Mouse (Mus musculus) neural tube, embryonic 15.5 days (tissue): ENCODE data around the gene Cfap157. TPM values are rescaled to one million over a fixed set of nuclear protein-coding genes. Genes with fewer than 3 reads are reported as not detected.

Experiments used
- ATAC-seq: fragments of 200-750 bp; cut with Nextera tagmentation; 2 replicates; pipeline ENCODE4 v1.8.0; 2017; ENCODE audit warnings: mild to moderate bottlenecking, moderate TSS enrichment, moderate library complexity; ENCODE audit not compliant: low FRiP score
- H3K27ac ChIP-seq: fragments of 300-500 bp; sonication (generic); replicated peaks from 2 replicates; pipeline ENCODE4 v1.5.1; 2015; ENCODE audit warnings: mild to moderate bottlenecking, inconsistent platforms
- H3K27me3 ChIP-seq: fragments of 300-500 bp; sonication (generic); replicated peaks from 2 replicates; pipeline ENCODE4 v1.6.1; 2015; ENCODE audit warnings: inconsistent platforms
- H3K36me3 ChIP-seq: fragments of 300-500 bp; sonication (generic); 2 replicates; pipeline ENCODE4 v1.6.1; 2015; ENCODE audit warnings: inconsistent platforms
- H3K4me1 ChIP-seq: fragments of 300-500 bp; sonication (generic); 2 replicates; pipeline ENCODE4 v1.6.1; 2015; ENCODE audit warnings: inconsistent platforms
- H3K4me2 ChIP-seq: fragments of 300-500 bp; sonication (generic); 2 replicates; pipeline ENCODE4 v1.6.1; 2015; ENCODE audit warnings: inconsistent platforms, mild to moderate bottlenecking, moderate library complexity
- H3K4me3 ChIP-seq: fragments of 300-500 bp; sonication (generic); replicated peaks from 2 replicates; pipeline ENCODE4 v1.5.1; 2015; ENCODE audit warnings: mild to moderate bottlenecking, inconsistent platforms
- H3K9ac ChIP-seq: fragments of 300-500 bp; sonication (generic); replicated peaks from 2 replicates; pipeline ENCODE4 v1.6.1; 2015; ENCODE audit warnings: mild to moderate bottlenecking, inconsistent platforms
- H3K9me3 ChIP-seq: fragments of 300-500 bp; sonication (generic); replicated peaks from 2 replicates; pipeline ENCODE4 v1.6.1; 2016; ENCODE audit warnings: inconsistent platforms
- WGBS: fragments of 180-500 bp; shearing (Covaris S2); methylation state at CpG from one replicate; pipeline ENCODE4 v1.1.7; 2015; ENCODE audit warnings: mixed read lengths; 5-methylcytosine and 5-hydroxymethylcytosine counted together
- polyA plus RNA-seq: library from polyadenylated mRNA; unstranded; fragments of >200 nt; fragmentation: Nextera tagmentation; extraction: Ambion mirVana; gene quantifications from 2 replicates; pipeline ENCODE4 v1.2.1, GENCODE M21; 2015

Cfap157 gene
- 1.1 and 2.1 TPM in 2 replicates for polyA plus RNA-seq

DNA sequence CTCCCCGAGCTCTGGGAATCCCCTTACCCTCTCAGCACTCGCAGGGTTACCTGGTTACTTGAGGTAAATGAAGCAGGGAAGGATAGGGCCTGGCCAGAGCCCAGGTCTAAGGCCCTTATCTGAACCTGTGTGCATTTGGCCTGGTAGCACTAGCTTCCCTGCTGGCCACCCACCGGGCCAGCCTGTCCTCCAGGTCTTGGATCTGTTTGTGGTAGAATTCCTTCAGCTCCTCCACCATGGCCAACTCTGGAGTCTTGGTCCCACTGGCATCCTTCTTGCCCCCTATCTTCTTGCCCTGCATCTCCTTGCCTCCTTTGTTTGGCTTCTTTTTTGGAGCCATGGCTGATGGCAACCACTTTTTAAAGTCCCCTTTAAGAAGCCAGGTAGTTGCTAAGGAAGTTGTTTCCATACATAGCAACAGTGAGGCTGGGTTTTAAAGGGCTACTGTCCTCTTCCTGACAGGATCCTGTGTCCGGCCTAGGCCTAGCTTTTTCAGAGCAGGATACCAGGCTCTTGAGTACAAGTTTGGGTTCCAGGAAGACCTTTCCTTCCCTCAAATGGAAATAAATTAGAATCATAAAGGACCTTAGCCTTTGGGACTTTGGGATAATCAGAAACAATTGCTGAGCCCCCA lies at the start of gene Cfap157:
Gene Cfap157, minus strand, starts transcription at position 381 of the 634 bp plus-strand sequence.
- Histone ChIP-seq H3K27ac (no peak within 1 kb of the TSS; the same call in 1 of the 2 replicates), H3K4me3 (no peak within 1 kb of the TSS)
- no peak for ATAC-seq

DNA sequence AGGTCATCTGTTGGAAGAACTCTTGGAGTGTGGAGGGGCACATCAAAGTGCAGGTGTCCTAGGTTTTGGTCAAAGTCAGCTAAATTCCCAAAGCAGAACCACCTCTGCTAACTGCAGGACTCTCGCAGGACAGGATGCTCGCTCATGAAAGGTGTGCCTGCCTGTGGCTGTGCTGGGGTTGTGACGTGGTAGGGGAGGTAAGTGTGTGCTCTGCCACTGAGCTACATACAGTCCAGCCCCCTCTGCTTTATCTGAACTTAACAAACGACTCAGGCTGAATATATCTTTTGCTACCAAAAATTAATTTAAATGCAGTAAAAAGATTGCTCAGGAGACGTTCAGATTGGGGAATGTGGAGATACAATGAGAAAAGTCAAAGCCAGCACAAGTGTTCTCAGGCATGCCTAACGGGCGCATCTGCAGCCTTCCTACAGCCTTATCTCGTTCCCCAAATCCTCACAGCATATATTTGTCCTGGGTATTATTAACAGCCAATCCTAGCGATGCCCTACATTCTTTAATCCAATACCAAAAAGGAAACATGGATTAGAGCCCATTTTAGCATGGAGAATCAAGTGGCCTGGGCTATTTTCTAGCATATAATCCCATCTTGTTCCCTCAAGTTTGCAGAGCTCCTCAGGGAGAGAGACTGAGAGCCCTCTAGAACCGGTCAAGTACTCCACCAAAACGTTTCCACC lies 44.9 kb upstream of the Cfap157 start:
- Histone ChIP-seq H3K4me2 (no peak overlapping the region), H3K4me1 (peaks cover 5% of the 10 kb centered on the region), H3K27me3 (no peaks in the 10 kb centered on the region), H3K27ac (no peak overlapping the region), H3K9ac (no peak overlapping the region), H3K9me3 (no peaks in the 10 kb centered on the region), H3K36me3 (no peaks in the 10 kb centered on the region), H3K4me3 (no peak overlapping the region)
- 80% methylated on average over 11 of the region's 11 CpGs for WGBS
- no peak for ATAC-seq

More for the DNA sequence above, at the start of gene Cfap157:
- no peak within 1 kb of the TSS for H3K9ac ChIP-seq
- peaks cover 3% of the 10 kb centered on the region; the same call in 1 of the 2 replicates for H3K4me1 ChIP-seq
- H3K4me2 ChIP-seq: peak within 1 kb of the TSS; percentile 41
- H3K36me3 ChIP-seq: peaks cover 7% of the 10 kb centered on the region
- H3K9me3 ChIP-seq: no peaks in the 10 kb centered on the region
- H3K27me3 ChIP-seq: no peaks in the 10 kb centered on the region
- WGBS: 73% methylated on average over 4 of the region's 4 CpGs

DNA sequence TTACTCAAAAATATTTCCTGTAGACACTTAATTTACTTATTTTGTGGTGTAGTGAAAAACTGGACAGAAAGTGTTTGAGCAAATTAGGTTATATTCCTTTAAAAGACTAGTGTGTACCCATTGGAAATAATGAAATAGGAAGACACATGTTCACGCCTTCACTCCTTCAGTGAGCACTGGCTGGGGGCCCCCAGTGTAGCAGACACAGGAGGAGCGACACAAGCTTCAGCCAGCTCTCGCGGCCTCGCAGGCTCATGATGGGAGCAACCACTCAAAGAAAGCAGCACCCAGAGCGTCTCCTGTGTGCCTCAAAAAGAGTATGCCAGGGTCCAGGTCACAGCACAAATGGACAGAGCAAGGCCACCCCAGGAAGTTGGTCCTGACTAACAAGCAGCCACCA lies 41.6 kb upstream of the Cfap157 start:
- H3K9me3 ChIP-seq: no peaks in the 10 kb centered on the region
- no peak overlapping the region for H3K27ac ChIP-seq
- no peaks in the 10 kb centered on the region for H3K27me3 ChIP-seq
- no peak overlapping the region for H3K9ac ChIP-seq
- no peak overlapping the region for H3K4me3 ChIP-seq
- no peak overlapping the region for H3K4me2 ChIP-seq
- peaks cover 16% of the 10 kb centered on the region for H3K4me1 ChIP-seq
- ATAC-seq: no peak
- peaks cover 12% of the 10 kb centered on the region for H3K36me3 ChIP-seq
- 84% methylated on average over 6 of the region's 6 CpGs for WGBS

DNA sequence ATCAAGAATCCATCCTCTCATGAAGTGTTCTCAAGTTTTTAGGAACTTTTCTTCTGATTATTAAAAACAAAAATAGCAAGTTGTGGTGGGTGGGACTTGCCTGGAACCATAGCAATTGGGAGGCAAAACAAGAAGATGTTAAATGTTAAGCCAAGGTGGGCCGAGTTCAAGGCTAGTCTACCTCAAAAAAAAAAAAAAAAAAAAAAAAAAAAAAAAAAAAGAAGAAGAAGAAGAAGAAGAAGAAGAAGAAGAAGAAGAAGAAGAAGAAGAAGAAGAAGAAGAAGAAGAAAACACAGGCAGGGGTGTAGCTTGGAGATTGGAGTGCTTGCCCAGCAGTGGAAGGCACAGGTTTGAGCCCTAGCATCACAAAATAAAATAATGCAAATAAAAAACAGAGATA lies 40.5 kb upstream of the Cfap157 start:
- no peaks in the 10 kb centered on the region for H3K9me3 ChIP-seq
- H3K36me3 ChIP-seq: peaks cover 22% of the 10 kb centered on the region
- H3K4me3 ChIP-seq: no peak overlapping the region
- H3K27ac ChIP-seq: no peak overlapping the region
- 94% methylated on average over 1 of the region's 1 CpGs for WGBS
- no peak overlapping the region for H3K4me2 ChIP-seq
- no peaks in the 10 kb centered on the region for H3K27me3 ChIP-seq
- peaks cover 16% of the 10 kb centered on the region for H3K4me1 ChIP-seq
- ATAC-seq: no peak
- no peak overlapping the region for H3K9ac ChIP-seq

GRCm38 (mm10) chr2:32824181-32824580 lies 40.0 kb upstream of the Cfap157 start:
- Histone ChIP-seq H3K27me3 (no peaks in the 10 kb centered on the region), H3K27ac (0 out of 2 replicates have a peak overlapping the region, but pooled peaks have one; percentile 23), H3K9me3 (no peaks in the 10 kb centered on the region), H3K36me3 (peaks cover 27% of the 10 kb centered on the region), H3K4me1 (peaks cover 16% of the 10 kb centered on the region), H3K9ac (no peak overlapping the region), H3K4me2 (no peak overlapping the region), H3K4me3 (no peak overlapping the region)
- no peak for ATAC-seq
- 29% methylated on average over 8 of the region's 8 CpGs for WGBS

GRCm38 (mm10) chr2:32823579-32824154 lies 39.4 kb upstream of the Cfap157 start:
- ATAC-seq: no peak
- Histone ChIP-seq H3K4me2 (no peak overlapping the region), H3K27ac (no peak overlapping the region), H3K9me3 (no peaks in the 10 kb centered on the region), H3K36me3 (peaks cover 30% of the 10 kb centered on the region), H3K4me3 (no peak overlapping the region), H3K4me1 (peaks cover 16% of the 10 kb centered on the region), H3K27me3 (no peaks in the 10 kb centered on the region), H3K9ac (no peak overlapping the region)
- WGBS: 47% methylated on average over 8 of the region's 8 CpGs

DNA sequence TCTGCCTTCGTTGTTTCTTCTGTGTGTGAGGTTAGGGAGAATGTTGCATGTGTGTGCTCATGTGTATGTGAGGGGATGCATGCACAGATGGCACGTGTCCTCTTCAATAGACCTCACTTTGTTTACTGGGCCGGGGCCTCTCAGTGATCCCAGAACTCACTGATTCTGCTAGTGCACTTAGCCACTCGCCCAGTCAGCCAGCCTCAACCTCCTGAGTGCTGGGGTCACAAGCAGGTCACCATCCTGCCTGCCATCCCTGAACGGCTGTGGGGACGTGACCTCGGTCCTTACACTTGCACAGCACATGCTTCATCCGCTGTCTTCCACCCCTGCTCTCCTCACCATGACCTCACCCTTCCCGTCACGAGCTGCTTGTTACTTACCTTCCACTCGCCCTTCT lies 38.9 kb upstream of the Cfap157 start:
- H3K9ac ChIP-seq: no peak overlapping the region
- H3K9me3 ChIP-seq: no peaks in the 10 kb centered on the region
- no peak overlapping the region for H3K4me2 ChIP-seq
- no peak overlapping the region for H3K4me3 ChIP-seq
- H3K4me1 ChIP-seq: peaks cover 16% of the 10 kb centered on the region
- ATAC-seq: no peak
- H3K27ac ChIP-seq: no peak overlapping the region
- WGBS: 37% methylated on average over 11 of the region's 11 CpGs
- H3K36me3 ChIP-seq: peaks cover 34% of the 10 kb centered on the region
- no peaks in the 10 kb centered on the region for H3K27me3 ChIP-seq

DNA sequence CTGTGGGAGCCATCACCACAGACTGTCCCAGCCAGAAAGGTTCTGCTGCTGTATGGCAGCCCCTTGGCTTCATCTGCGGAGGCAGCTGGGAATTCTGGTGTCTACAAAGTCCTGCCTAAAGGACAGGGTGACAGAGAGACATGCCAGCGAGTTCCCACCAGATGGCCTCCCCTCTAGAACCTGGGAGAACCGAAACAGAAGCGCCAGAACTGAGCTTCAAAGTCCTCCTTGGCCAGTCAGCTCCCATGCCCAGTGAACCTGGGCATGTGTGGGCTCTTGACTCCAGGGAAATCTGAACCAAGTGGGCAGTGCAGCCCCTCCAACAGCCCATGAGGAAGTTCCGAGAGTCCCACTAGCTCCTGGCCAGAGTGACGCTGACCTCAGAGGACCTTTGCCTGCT lies 38.4 kb upstream of the Cfap157 start:
- H3K4me2 ChIP-seq: no peak overlapping the region
- no peak for ATAC-seq
- no peaks in the 10 kb centered on the region for H3K9me3 ChIP-seq
- H3K27me3 ChIP-seq: no peaks in the 10 kb centered on the region
- H3K27ac ChIP-seq: no peak overlapping the region
- H3K36me3 ChIP-seq: peaks cover 40% of the 10 kb centered on the region
- WGBS: 79% methylated on average over 6 of the region's 6 CpGs
- H3K4me1 ChIP-seq: peaks cover 16% of the 10 kb centered on the region
- H3K4me3 ChIP-seq: no peak overlapping the region
- no peak overlapping the region for H3K9ac ChIP-seq

DNA sequence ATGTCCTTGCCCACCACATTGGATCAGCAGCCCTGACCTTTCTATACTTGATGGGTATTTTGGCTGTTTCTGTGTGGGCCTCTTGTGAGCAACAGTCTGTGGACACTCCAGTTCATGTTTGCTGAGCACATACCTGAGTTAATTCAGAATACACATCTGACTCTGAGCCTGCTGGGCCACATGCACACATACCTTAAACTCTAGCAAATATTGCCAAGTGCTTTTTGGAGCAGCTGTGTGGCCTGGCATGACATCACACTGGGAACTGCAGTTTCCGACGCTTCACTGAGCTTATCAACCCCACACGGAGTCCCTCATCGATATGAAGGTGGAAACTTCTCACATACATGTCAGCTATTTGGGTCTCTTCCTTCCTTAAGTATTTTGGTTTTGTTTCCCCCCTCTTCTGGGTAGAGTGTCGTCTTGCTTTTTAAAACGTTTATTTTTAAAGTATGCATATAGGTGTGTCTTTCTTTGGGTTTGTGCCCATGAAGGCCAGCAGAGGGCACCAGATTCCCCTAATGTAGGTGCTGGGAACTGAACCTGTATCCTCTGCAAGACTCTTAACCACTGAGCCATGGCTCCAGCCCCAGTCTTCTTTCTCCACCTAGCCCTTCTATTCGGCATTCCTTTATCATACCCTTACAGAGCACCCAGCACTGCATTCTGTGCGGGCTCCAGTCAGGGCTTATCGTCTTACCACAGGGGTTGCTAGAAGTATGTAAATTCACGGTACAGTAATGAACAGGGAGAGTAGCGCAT lies 37.0 kb upstream of the Cfap157 start:
- no peaks in the 10 kb centered on the region for H3K27me3 ChIP-seq
- H3K9ac ChIP-seq: no peak overlapping the region
- no peak overlapping the region for H3K4me3 ChIP-seq
- no peaks in the 10 kb centered on the region for H3K9me3 ChIP-seq
- peaks cover 23% of the 10 kb centered on the region for H3K4me1 ChIP-seq
- no peak for ATAC-seq
- H3K4me2 ChIP-seq: no peak overlapping the region
- peaks cover 49% of the 10 kb centered on the region for H3K36me3 ChIP-seq
- WGBS: 67% methylated on average over 11 of the region's 11 CpGs
- no peak overlapping the region for H3K27ac ChIP-seq

- 91% methylated on average over 5 of the region's 5 CpGs for WGBS
- no peaks in the 10 kb centered on the region for H3K9me3 ChIP-seq
- H3K4me2 ChIP-seq: no peak overlapping the region
- H3K36me3 ChIP-seq: peaks cover 74% of the 10 kb centered on the region
- no peak overlapping the region for H3K4me3 ChIP-seq
- ATAC-seq: no peak
- peaks cover 10% of the 10 kb centered on the region for H3K4me1 ChIP-seq
- no peaks in the 10 kb centered on the region for H3K27me3 ChIP-seq
- no peak overlapping the region for H3K9ac ChIP-seq
- no peak overlapping the region for H3K27ac ChIP-seq
These were observed 34.0 kb upstream of the Cfap157 start for GRCm38 (mm10) chr2:32818208-32818607.

GRCm38 (mm10) chr2:32817589-32817988 lies 33.4 kb upstream of the Cfap157 start:
- 66% methylated on average over 7 of the region's 7 CpGs for WGBS
- Histone ChIP-seq H3K27ac (0 out of 2 replicates have a peak overlapping the region, but pooled peaks have one; percentile 18), H3K9me3 (no peaks in the 10 kb centered on the region), H3K36me3 (peaks cover 80% of the 10 kb centered on the region), H3K4me1 (peaks cover 7% of the 10 kb centered on the region; the same call in 1 of the 2 replicates), H3K27me3 (no peaks in the 10 kb centered on the region), H3K4me3 (no peak overlapping the region), H3K9ac (no peak overlapping the region), H3K4me2 (no peak overlapping the region)
- ATAC-seq: no peak
